Mouse (Mus musculus) heart, postnatal 0 days (tissue): Measurements from ENCODE around the gene Mtus2.

Experiments
- CTCF ChIP-seq: IDR thresholded peaks from 2 replicates; pipeline ENCODE4 v1.5.1; 2016; ENCODE audit warnings: antibody characterized with exemption, control low read depth, low read depth
- EP300 ChIP-seq: IDR thresholded peaks from 2 replicates; pipeline ENCODE4 v1.6.1; 2016; ENCODE audit warnings: antibody characterized with exemption, low read depth

GRCm38 (mm10) chr5:147939226-147939625 is 17.9 kb upstream of the Mtus2 start:
- TF ChIP-seq CTCF: no peak
- TF ChIP-seq EP300: no peak
